ENCODE assay signal across 8 mouse cellular contexts in genomic region chr2:131262680-131263670, GRCm38 (mm10). TPM values are rescaled to one million over a fixed set of nuclear protein-coding genes. Genes with fewer than 3 reads are reported as not detected.
DNase-seq lines count a peak whose midpoint lies in the region; ATAC-seq and TF ChIP-seq lines count a peak whose summit lies in the region.

No protein-coding gene starts in this region.

- under 1% methylated on average over 59 of the region's 59 CpGs for WGBS in embryonic facial prominence, embryonic 10.5 days
- under 1% methylated on average over 57 of the region's 59 CpGs for WGBS in hindbrain, embryonic 12.5 days
- under 1% methylated on average over 38 of the region's 59 CpGs for WGBS in lung, postnatal 0 days
- under 1% methylated on average over 59 of the region's 59 CpGs for WGBS in stomach, embryonic 15.5 days

- no peak for DNase-seq in frontal cortex, postnatal 36 days (ENCODE audit: low spot score in 2 of 2)
- peak; percentile 37 for DNase-seq in embryonic facial prominence, embryonic 10.5 days (ENCODE audit: low spot score)
- peak; percentile 88 for DNase-seq in lung, postnatal 0 days (ENCODE audit: low spot score)
- DNase-seq in right cerebral cortex, postnatal 14 days = no peak

- peaks cover 17% of the 10 kb centered on the region for H3K36me3 ChIP-seq in embryonic facial prominence, embryonic 10.5 days (replicated peaks)
- H3K36me3 ChIP-seq in hindbrain, embryonic 12.5 days = no peaks in the 10 kb centered on the region
- H3K36me3 ChIP-seq in lung, postnatal 0 days (ENCODE audit: insufficient read depth, low read length) = no peaks in the 10 kb centered on the region
- H3K36me3 ChIP-seq in stomach, embryonic 15.5 days = no peaks in the 10 kb centered on the region

- no peaks in the 10 kb centered on the region for H3K9me3 ChIP-seq in embryonic facial prominence, embryonic 10.5 days
- no peaks in the 10 kb centered on the region for H3K9me3 ChIP-seq in hindbrain, embryonic 12.5 days (replicated peaks)
- no peaks in the 10 kb centered on the region for H3K9me3 ChIP-seq in lung, postnatal 0 days (ENCODE audit: low read length)
- H3K9me3 ChIP-seq in stomach, embryonic 15.5 days = no peaks in the 10 kb centered on the region

- peak overlapping the region; percentile 99 for H3K27ac ChIP-seq in embryonic facial prominence, embryonic 10.5 days (replicated peaks)
- peak overlapping the region; percentile 99 for H3K27ac ChIP-seq in hindbrain, embryonic 12.5 days
- peak overlapping the region; percentile 99 for H3K27ac ChIP-seq in lung, postnatal 0 days (ENCODE audit: low read length)
- H3K27ac ChIP-seq in stomach, embryonic 15.5 days = peak overlapping the region; percentile 100

- peak overlapping the region; percentile 90 for H3K4me3 ChIP-seq in embryonic facial prominence, embryonic 10.5 days
- peak overlapping the region; percentile 84 for H3K4me3 ChIP-seq in hindbrain, embryonic 12.5 days
- peak overlapping the region; percentile 82 for H3K4me3 ChIP-seq in lung, postnatal 0 days (ENCODE audit: low read depth, low read length)
- peak overlapping the region; percentile 85 for H3K4me3 ChIP-seq in stomach, embryonic 15.5 days (replicated peaks)

- peak overlapping the region; percentile 69 for H3K4me2 ChIP-seq in hindbrain, embryonic 12.5 days (replicated peaks)
- peak overlapping the region; percentile 51 for H3K4me2 ChIP-seq in lung, postnatal 0 days (replicated peaks; ENCODE audit: low read depth, low read length)
- H3K4me2 ChIP-seq in stomach, embryonic 15.5 days = peak overlapping the region; percentile 66

- TF ChIP-seq EP300 in lung, postnatal 0 days (IDR thresholded peaks at IDR 0.05) = no peak

- peak overlapping the region; percentile 93 for H3K9ac ChIP-seq in hindbrain, embryonic 12.5 days
- peak overlapping the region; percentile 75 for H3K9ac ChIP-seq in lung, postnatal 0 days (replicated peaks; ENCODE audit: low read depth)
- peak overlapping the region; percentile 96 for H3K9ac ChIP-seq in stomach, embryonic 15.5 days

- ATAC-seq in frontal cortex, adult (ENCODE audit: low TSS enrichment) = peak; percentile 69
- peak; percentile 55 for ATAC-seq in CD4-positive, CD25-positive, alpha-beta regulatory T cell, adult 4 months
- peak; percentile 76 for ATAC-seq in hindbrain, embryonic 12.5 days (ENCODE audit: low FRiP score)
- peak; percentile 83 for ATAC-seq in lung, postnatal 0 days
- ATAC-seq in stomach, embryonic 15.5 days (ENCODE audit: insufficient read depth, low FRiP score, low read depth) = peak; percentile 80

- H3K4me1 ChIP-seq in embryonic facial prominence, embryonic 10.5 days = peaks cover 36% of the 10 kb centered on the region
- H3K4me1 ChIP-seq in hindbrain, embryonic 12.5 days = peaks cover 28% of the 10 kb centered on the region
- peaks cover 7% of the 10 kb centered on the region; the same call in 1 of the 2 replicates for H3K4me1 ChIP-seq in lung, postnatal 0 days (ENCODE audit: insufficient read depth, low read depth, low read length)
- peaks cover 24% of the 10 kb centered on the region for H3K4me1 ChIP-seq in stomach, embryonic 15.5 days

- TF ChIP-seq CTCF in lung, postnatal 0 days (IDR thresholded peaks at IDR 0.05) = no peak

- no peaks in the 10 kb centered on the region for H3K27me3 ChIP-seq in embryonic facial prominence, embryonic 10.5 days (replicated peaks; ENCODE audit: low read depth, poor library complexity, severe bottlenecking)
- no peaks in the 10 kb centered on the region for H3K27me3 ChIP-seq in hindbrain, embryonic 12.5 days
- H3K27me3 ChIP-seq in lung, postnatal 0 days (replicated peaks; ENCODE audit: insufficient read depth, low read length) = no peaks in the 10 kb centered on the region
- no peaks in the 10 kb centered on the region for H3K27me3 ChIP-seq in stomach, embryonic 15.5 days (replicated peaks)

RNA-seq across cellular contexts. Expression of gene Pank2, which starts 0.7 kb away (rescaled TPM):
- 10 to 100 TPM in 1 of 2 experiments, 1 to 10 TPM in 1; 7.7 to 12.0 TPM for polyA plus RNA-seq in CD4-positive, CD25-positive, alpha-beta regulatory T cell, adult 4 months (2017; shearing (Covaris generic))
- 44.2 and 44.6 TPM in 2 replicates for polyA plus RNA-seq in embryonic facial prominence, embryonic 10.5 days (2016; fragmentation: Nextera tagmentation; extraction: Ambion mirVana)
- polyA plus RNA-seq in hindbrain, embryonic 12.5 days (2016; fragmentation: Nextera tagmentation; extraction: Ambion mirVana) = 57.4 and 62.2 TPM in 2 replicates
- 22.3 and 26.7 TPM in 2 replicates for polyA plus RNA-seq in lung, postnatal 0 days (2015; fragmentation: Nextera tagmentation; extraction: Ambion mirVana)
- polyA plus RNA-seq in stomach, embryonic 15.5 days (2015; fragmentation: Nextera tagmentation; extraction: Ambion mirVana) = 35.6 and 39.5 TPM in 2 replicates

RNA-seq across cellular contexts. Expression of gene Mavs, which starts 29.1 kb away (rescaled TPM):
- polyA plus RNA-seq in CD4-positive, CD25-positive, alpha-beta regulatory T cell, adult 4 months (2017; shearing (Covaris generic)) = 10 to 100 TPM; 22.5 to 34.2 TPM
- 19.4 and 20.4 TPM in 2 replicates for polyA plus RNA-seq in embryonic facial prominence, embryonic 10.5 days (2016; fragmentation: Nextera tagmentation; extraction: Ambion mirVana)
- polyA plus RNA-seq in hindbrain, embryonic 12.5 days (2016; fragmentation: Nextera tagmentation; extraction: Ambion mirVana) = 10.6 and 11.6 TPM in 2 replicates
- 14.1 and 14.4 TPM in 2 replicates for polyA plus RNA-seq in lung, postnatal 0 days (2015; fragmentation: Nextera tagmentation; extraction: Ambion mirVana)
- polyA plus RNA-seq in stomach, embryonic 15.5 days (2015; fragmentation: Nextera tagmentation; extraction: Ambion mirVana) = 19.6 and 20.5 TPM in 2 replicates

RNA-seq across cellular contexts. Expression of gene Ap5s1, which starts 56.1 kb away (rescaled TPM):
- 10 to 100 TPM; 23.8 to 28.5 TPM for polyA plus RNA-seq in CD4-positive, CD25-positive, alpha-beta regulatory T cell, adult 4 months (2017; shearing (Covaris generic))
- polyA plus RNA-seq in embryonic facial prominence, embryonic 10.5 days (2016; fragmentation: Nextera tagmentation; extraction: Ambion mirVana) = 23.3 and 25.3 TPM in 2 replicates
- 28.4 and 29.1 TPM in 2 replicates for polyA plus RNA-seq in hindbrain, embryonic 12.5 days (2016; fragmentation: Nextera tagmentation; extraction: Ambion mirVana)
- 27.9 and 28.0 TPM in 2 replicates for polyA plus RNA-seq in lung, postnatal 0 days (2015; fragmentation: Nextera tagmentation; extraction: Ambion mirVana)
- 23.2 and 23.7 TPM in 2 replicates for polyA plus RNA-seq in stomach, embryonic 15.5 days (2015; fragmentation: Nextera tagmentation; extraction: Ambion mirVana)

Comparison
In these comparisons a context has a peak if more than half of its experiments do, and no peak if none do; other contexts are left out.
1. DNase-seq: peak in embryonic facial prominence, embryonic 10.5 days (single experiment) and lung, postnatal 0 days (single experiment); none in frontal cortex, postnatal 36 days (0 of 2) and right cerebral cortex, postnatal 14 days (single experiment).
2. Peak in every context shown above with its lines, with median percentiles within 50 percentile points of each other: ATAC-seq, H3K27ac ChIP-seq, H3K4me3 ChIP-seq, H3K4me2 ChIP-seq and H3K9ac ChIP-seq.